Mouse (Mus musculus) ES-E14 (cell line): Measurements from ENCODE around the gene Serinc3. TPM values are rescaled to one million over a fixed set of nuclear protein-coding genes. Genes with fewer than 3 reads are reported as not detected.

Experiments used
- DNase-seq: peaks from one replicate; pipeline ENCODE4 v3.0.0-alpha.2; 2013; ENCODE audit warnings: low read depth, low spot score
- H3K27ac ChIP-seq: 2 replicates; pipeline ENCODE4 v1.5.1; 2012; ENCODE audit warnings: low read depth, mild to moderate bottlenecking, low read length, moderate library complexity, mixed read lengths; ENCODE audit not compliant: poor library complexity, insufficient read depth, severe bottlenecking
- H3K36me3 ChIP-seq: 2 replicates; pipeline ENCODE4 v1.6.1; 2012; ENCODE audit warnings: mild to moderate bottlenecking, low read length, moderate library complexity, mixed read lengths; ENCODE audit not compliant: control insufficient read depth, poor library complexity, insufficient read depth, severe bottlenecking
- H3K4me1 ChIP-seq, 2 experiments: fragments of 150-350 bp in 1 of 2; sonication (generic) in 1 of 2; 2 replicates each; pipeline ENCODE4 v1.6.1; 2012; ENCODE audit warnings: low read length in 2 of 2, mild to moderate bottlenecking in 1 of 2, mixed read lengths in 1 of 2; ENCODE audit not compliant: control insufficient read depth in 2 of 2, insufficient read depth in 2 of 2, poor library complexity in 1 of 2
- H3K4me3 ChIP-seq, 2 experiments: fragments of 150-350 bp in 1 of 2; sonication (generic) in 1 of 2; 2 replicates each; pipeline ENCODE4 v1.5.1; 2012; ENCODE audit warnings: low read length in 2 of 2, low read depth in 1 of 2, mild to moderate bottlenecking in 1 of 2, mixed read lengths in 1 of 2; ENCODE audit not compliant: insufficient read depth in 1 of 2, poor library complexity in 1 of 2, severe bottlenecking in 1 of 2
- H3K9ac ChIP-seq: 2 replicates; pipeline ENCODE4 v1.6.1; 2012; ENCODE audit warnings: low read depth, mild to moderate bottlenecking, low read length, mixed read lengths; ENCODE audit not compliant: poor library complexity, insufficient read depth, severe bottlenecking
- H3K9me3 ChIP-seq: fragments of 150-350 bp; sonication (generic); 2 replicates; pipeline ENCODE4 v1.6.1; 2012; ENCODE audit warnings: low read depth, mild to moderate bottlenecking, low read length; ENCODE audit not compliant: control insufficient read depth, insufficient read depth
- CHD2 ChIP-seq: IDR thresholded peaks from 2 replicates; pipeline ENCODE4 v1.6.1; 2014; ENCODE audit warnings: mild to moderate bottlenecking, low read depth, low read length, inconsistent platforms
- HCFC1 ChIP-seq: IDR thresholded peaks from 2 replicates; pipeline ENCODE4 v1.6.1; 2012; ENCODE audit warnings: low read length, inconsistent platforms, borderline replicate concordance; ENCODE audit not compliant: insufficient read depth
- MAFK ChIP-seq: IDR thresholded peaks from 2 replicates; pipeline ENCODE4 v1.6.1; 2014; ENCODE audit warnings: mild to moderate bottlenecking, low read depth, low read length, inconsistent platforms; ENCODE audit not compliant: insufficient read depth
- ZC3H11A ChIP-seq: IDR thresholded peaks from 2 replicates; pipeline ENCODE4 v1.6.1; 2012; ENCODE audit warnings: low read depth, mild to moderate bottlenecking, inconsistent platforms, low read length, borderline replicate concordance
- ZNF384 ChIP-seq: IDR thresholded peaks from 2 replicates; pipeline ENCODE4 v1.6.1; 2012; ENCODE audit warnings: low read depth, low read length, inconsistent platforms
- in situ Hi-C, 2 experiments: fragments of 600-800 bp; cut with MboI; formaldehyde crosslinking; loops; one replicate each; pipeline ENCODE4 v1.15.1; 2025; ENCODE audit warnings: low sequenced_read_pairs in 2 of 2, inconsistent platforms in 1 of 2; ENCODE audit not compliant: unreplicated experiment in 2 of 2
- total RNA-seq: library from RNA; depleted of rRNA; stranded (reverse); fragments of 300-350 nt; gene quantifications from 2 replicates; pipeline ENCODE4 v1.2.3, GENCODE M21; 2012

Serinc3 gene
- total RNA-seq, 1 experiment: 59.3 TPM

- no peaks in the 10 kb centered on the region; the same call in 1 of the 2 replicates for H3K36me3 ChIP-seq
- no peak for DNase-seq
- H3K9ac ChIP-seq: no peak overlapping the region
- H3K4me3 ChIP-seq: peak overlapping the region; percentile 86 to 99
- no peaks in the 10 kb centered on the region for H3K9me3 ChIP-seq
- H3K4me1 ChIP-seq: peaks cover 0 to 5% of the 10 kb centered on the region in 2 experiments; a peak in 1 of 4 replicates
- in situ Hi-C loops: no loop called here
- H3K27ac ChIP-seq: no peak overlapping the region
- TF ChIP-seq CHD2 (no peak), ZNF384 (no peak), HCFC1 (no peak), ZC3H11A (no peak), MAFK (no peak)
Observed at GRCm38 (mm10) chr2:163643576-163643971, 1.4 kb downstream of the Serinc3 start.

DNA sequence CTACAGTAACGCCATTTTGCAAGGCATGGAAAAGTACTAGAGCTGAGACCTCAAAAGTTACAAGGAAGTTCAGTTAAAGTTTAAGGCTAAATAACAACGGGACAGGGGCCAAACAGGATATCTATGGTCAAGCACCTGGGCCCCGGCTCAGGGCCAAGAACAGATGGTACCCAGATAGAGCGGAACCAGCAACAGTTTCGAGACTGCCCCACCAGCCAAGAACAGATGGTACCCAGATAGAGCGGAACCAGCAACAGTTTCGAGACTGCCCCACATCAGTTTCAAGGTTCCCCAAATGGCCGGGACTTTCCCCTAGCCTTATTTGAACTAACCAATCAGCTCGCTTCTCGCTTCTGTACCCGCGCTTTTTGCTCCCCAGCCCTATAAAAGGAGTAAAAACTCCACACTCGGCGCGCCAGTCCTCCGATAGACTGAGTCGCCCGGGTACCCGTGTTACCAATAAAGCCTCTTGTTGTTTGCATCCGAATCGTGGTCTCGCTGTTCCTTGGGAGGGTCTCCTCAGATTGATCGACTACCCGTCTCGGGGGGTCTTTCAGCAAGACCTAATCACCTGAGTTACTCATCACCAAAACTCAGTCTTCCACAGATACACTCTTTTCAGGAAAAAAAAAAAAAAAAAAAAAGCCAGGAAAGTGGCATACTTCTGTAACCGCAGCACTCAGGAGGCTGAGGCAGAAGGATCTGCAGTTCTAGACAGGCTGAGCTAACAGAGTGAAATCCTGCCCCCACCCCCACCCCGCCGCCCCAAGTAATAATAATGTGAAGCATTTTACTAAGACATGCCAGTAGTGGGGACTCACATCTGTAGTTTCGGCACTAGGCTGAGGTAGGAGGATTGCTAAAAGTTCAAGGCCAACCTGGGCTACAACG is 2.0 kb downstream of the Serinc3 start:
- 0 out of 2 replicates have a peak overlapping the region, but pooled peaks have one; percentile 24 for H3K9ac ChIP-seq
- H3K4me1 ChIP-seq: peaks cover 0 to 5% of the 10 kb centered on the region in 2 experiments; a peak in 1 of 4 replicates
- no peak for TF ChIP-seq MAFK
- no peak for TF ChIP-seq ZC3H11A
- TF ChIP-seq ZNF384: no peak
- TF ChIP-seq CHD2: no peak
- no peak for TF ChIP-seq HCFC1
- H3K27ac ChIP-seq: no peak overlapping the region
- no peaks in the 10 kb centered on the region for H3K9me3 ChIP-seq
- no peak overlapping the region; a peak in 1 of 4 replicates for H3K4me3 ChIP-seq
- in situ Hi-C loops: no loop called here
- no peaks in the 10 kb centered on the region; the same call in 1 of the 2 replicates for H3K36me3 ChIP-seq
- no peak for DNase-seq

DNA sequence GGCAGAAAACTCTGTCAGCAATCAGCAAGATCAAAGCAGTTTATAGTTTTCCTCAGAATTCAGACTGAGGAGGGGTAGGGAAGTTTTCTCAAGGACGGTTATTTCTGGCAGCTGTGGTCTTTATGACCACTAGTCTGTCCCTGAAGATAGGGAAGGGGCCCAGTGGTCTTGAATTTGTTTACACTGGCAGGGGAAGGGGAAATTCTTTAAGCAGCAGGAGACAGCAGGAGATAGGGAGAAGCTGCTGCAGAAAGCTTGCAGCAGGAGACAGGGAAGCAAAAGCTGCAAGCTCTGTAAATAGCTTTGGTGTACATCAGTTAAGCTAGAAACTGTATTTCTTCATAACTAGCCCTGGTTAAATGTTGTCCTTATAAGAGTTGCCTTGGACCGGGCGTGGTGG is 3.2 kb downstream of the Serinc3 start:
- H3K36me3 ChIP-seq: no peaks in the 10 kb centered on the region; the same call in 1 of the 2 replicates
- in situ Hi-C loops: no loop called here
- no peak overlapping the region for H3K9ac ChIP-seq
- no peak for DNase-seq
- TF ChIP-seq HCFC1 (no peak), MAFK (no peak), CHD2 (no peak), ZNF384 (no peak), ZC3H11A (no peak)
- no peaks in the 10 kb centered on the region for H3K9me3 ChIP-seq
- H3K4me1 ChIP-seq: peaks cover 0 to 5% of the 10 kb centered on the region in 2 experiments; a peak in 1 of 4 replicates
- no peak overlapping the region for H3K4me3 ChIP-seq
- H3K27ac ChIP-seq: no peak overlapping the region

- TF ChIP-seq CHD2 (no peak), ZNF384 (no peak), MAFK (no peak), ZC3H11A (no peak), HCFC1 (no peak)
- H3K36me3 ChIP-seq: no peaks in the 10 kb centered on the region; the same call in none of the 2 replicates
- in situ Hi-C loops: no loop called here
- no peaks in the 10 kb centered on the region for H3K9me3 ChIP-seq
- H3K27ac ChIP-seq: no peak overlapping the region
- H3K9ac ChIP-seq: no peak overlapping the region
- no peak for DNase-seq
- peaks cover 0 to 5% of the 10 kb centered on the region in 2 experiments; a peak in 1 of 4 replicates for H3K4me1 ChIP-seq
- H3K4me3 ChIP-seq: no peak overlapping the region
Observed at GRCm38 (mm10) chr2:163640493-163640892, 4.4 kb downstream of the Serinc3 start.
